Mouse (Mus musculus) kidney, postnatal 0 days (tissue): ENCODE data around the gene Bcan. TPM values are rescaled to one million over a fixed set of nuclear protein-coding genes. Genes with fewer than 3 reads are reported as not detected.

Experiments used
- ATAC-seq: fragments of 200-750 bp; cut with Nextera tagmentation; replicated peaks from 2 replicates; pipeline ENCODE4 v1.8.0; 2017; ENCODE audit warnings: low read depth, moderate number of reproducible peaks, moderate TSS enrichment, moderate library complexity; ENCODE audit not compliant: low FRiP score
- DNase-seq: peaks from one replicate; pipeline ENCODE4 v3.0.0-alpha.2; 2016; ENCODE audit warnings: low spot score
- H3K27ac ChIP-seq: fragments of 300-500 bp; sonication (generic); 2 replicates; pipeline ENCODE4 v1.5.1; 2014; ENCODE audit warnings: mild to moderate bottlenecking
- H3K27me3 ChIP-seq: fragments of 300-500 bp; sonication (generic); 2 replicates; pipeline ENCODE4 v1.6.1; 2014; ENCODE audit warnings: low read length, mixed read lengths; ENCODE audit not compliant: insufficient read depth
- H3K36me3 ChIP-seq: fragments of 300-500 bp; sonication (generic); 2 replicates; pipeline ENCODE4 v1.6.1; 2014; ENCODE audit warnings: low read length, mixed read lengths; ENCODE audit not compliant: insufficient read depth
- H3K4me1 ChIP-seq: fragments of 300-500 bp; sonication (generic); replicated peaks from 2 replicates; pipeline ENCODE4 v1.6.1; 2014; ENCODE audit warnings: antibody characterized with exemption, low read length, mixed read lengths; ENCODE audit not compliant: insufficient read depth
- H3K4me2 ChIP-seq: fragments of 300-500 bp; sonication (generic); 2 replicates; pipeline ENCODE4 v1.6.1; 2014; ENCODE audit warnings: mild to moderate bottlenecking, low read length, moderate library complexity, mixed read lengths
- H3K4me3 ChIP-seq: fragments of 300-500 bp; sonication (generic); replicated peaks from 2 replicates; pipeline ENCODE4 v1.5.1; 2014; ENCODE audit warnings: low read depth, low read length
- H3K9ac ChIP-seq: fragments of 300-500 bp; sonication (generic); 2 replicates; pipeline ENCODE4 v1.6.1; 2014; ENCODE audit warnings: low read depth, low read length
- H3K9me3 ChIP-seq: fragments of 300-500 bp; sonication (generic); replicated peaks from 2 replicates; pipeline ENCODE4 v1.6.1; 2016; ENCODE audit warnings: low read length, inconsistent platforms, mixed read lengths
- CTCF ChIP-seq: IDR thresholded peaks from 2 replicates; pipeline ENCODE4 v1.5.1; 2016; ENCODE audit warnings: antibody characterized with exemption, low read depth, mild to moderate bottlenecking, moderate library complexity
- WGBS: fragments of 180-500 bp; shearing (Covaris S2); extraction: QIAGEN DNeasy Blood & Tissue Kit; methylation state at CpG from one replicate; pipeline ENCODE4 v1.1.7; 2014; 5-methylcytosine and 5-hydroxymethylcytosine counted together
- polyA plus RNA-seq: library from polyadenylated mRNA; unstranded; fragments of >200 nt; fragmentation: Nextera tagmentation; extraction: Ambion mirVana; gene quantifications from 2 replicates; pipeline ENCODE4 v1.2.1, GENCODE M21; 2015

Bcan gene
- polyA plus RNA-seq, 1 experiment from 2014 or later = not detected

DNA sequence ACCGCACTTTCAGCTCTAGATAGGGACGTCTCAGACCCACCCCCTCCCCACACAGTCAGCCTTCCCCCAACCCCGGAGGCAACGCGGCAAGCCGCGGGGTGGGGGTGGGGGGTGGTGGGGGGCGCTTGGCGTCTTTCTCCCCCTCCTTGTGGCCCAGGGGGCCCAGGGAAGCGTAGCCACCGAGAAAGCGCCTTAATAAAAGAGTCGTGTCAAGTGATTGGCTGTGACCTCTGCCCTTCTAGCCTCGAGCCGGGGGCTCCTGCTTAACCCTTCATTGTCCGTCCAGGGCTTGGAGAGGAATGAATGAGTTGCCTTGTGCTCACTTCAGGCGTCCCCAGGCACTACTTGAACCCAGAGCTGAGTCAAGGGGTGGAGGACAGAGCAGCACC lies 52.2 kb downstream of the Bcan start:
- ATAC-seq (no peak), DNase-seq (no peak)
- H3K9me3 ChIP-seq = no peaks in the 10 kb centered on the region
- no peaks in the 10 kb centered on the region for H3K36me3 ChIP-seq
- TF ChIP-seq CTCF = no peak
- H3K27ac ChIP-seq = no peak overlapping the region
- peak overlapping the region; percentile 64 for H3K4me2 ChIP-seq
- WGBS = under 1% methylated on average over 14 of the region's 17 CpGs
- H3K9ac ChIP-seq = 0 out of 2 replicates have a peak overlapping the region, but pooled peaks have one; percentile 18
- peak overlapping the region; percentile 16 for H3K4me3 ChIP-seq
- H3K27me3 ChIP-seq = no peaks in the 10 kb centered on the region
- peaks cover 32% of the 10 kb centered on the region for H3K4me1 ChIP-seq

- TF ChIP-seq CTCF = no peak
- ATAC-seq (no peak), DNase-seq (peak; percentile 72)
- Histone ChIP-seq H3K4me2 (peak overlapping the region; percentile 64), H3K36me3 (peaks cover 5% of the 10 kb centered on the region), H3K4me3 (peak overlapping the region; percentile 16), H3K4me1 (peaks cover 32% of the 10 kb centered on the region), H3K9me3 (no peaks in the 10 kb centered on the region), H3K9ac (0 out of 2 replicates have a peak overlapping the region, but pooled peaks have one; percentile 18), H3K27ac (no peak overlapping the region), H3K27me3 (no peaks in the 10 kb centered on the region)
- 4% methylated on average over 26 of the region's 26 CpGs for WGBS
Measured at GRCm38 (mm10) chr3:87947056-87947810, 52.8 kb downstream of the Bcan start.

GRCm38 (mm10) chr3:87946541-87946860 lies 53.5 kb downstream of the Bcan start:
- no peak for ATAC-seq
- H3K36me3 ChIP-seq = peaks cover 8% of the 10 kb centered on the region

GRCm38 (mm10) chr3:87945781-87946540 lies 54.1 kb downstream of the Bcan start:
- Histone ChIP-seq H3K4me2 (no peak overlapping the region), H3K36me3 (peaks cover 13% of the 10 kb centered on the region), H3K9ac (no peak overlapping the region), H3K4me3 (no peak overlapping the region), H3K9me3 (no peaks in the 10 kb centered on the region), H3K27me3 (no peaks in the 10 kb centered on the region), H3K27ac (no peak overlapping the region), H3K4me1 (peaks cover 25% of the 10 kb centered on the region)
- TF ChIP-seq CTCF = no peak
- no peak for DNase-seq
- 44% methylated on average over 12 of the region's 12 CpGs for WGBS
- no peak for ATAC-seq

More at GRCm38 (mm10) chr3:87946541-87946860, 53.5 kb downstream of the Bcan start:
- no peak for DNase-seq
- Histone ChIP-seq H3K27me3 (no peaks in the 10 kb centered on the region), H3K9ac (no peak overlapping the region), H3K4me3 (no peak overlapping the region), H3K4me2 (no peak overlapping the region), H3K27ac (no peak overlapping the region), H3K4me1 (peaks cover 25% of the 10 kb centered on the region), H3K9me3 (no peaks in the 10 kb centered on the region)
- 50% methylated on average over 1 of the region's 1 CpGs for WGBS
- no peak for TF ChIP-seq CTCF

DNA sequence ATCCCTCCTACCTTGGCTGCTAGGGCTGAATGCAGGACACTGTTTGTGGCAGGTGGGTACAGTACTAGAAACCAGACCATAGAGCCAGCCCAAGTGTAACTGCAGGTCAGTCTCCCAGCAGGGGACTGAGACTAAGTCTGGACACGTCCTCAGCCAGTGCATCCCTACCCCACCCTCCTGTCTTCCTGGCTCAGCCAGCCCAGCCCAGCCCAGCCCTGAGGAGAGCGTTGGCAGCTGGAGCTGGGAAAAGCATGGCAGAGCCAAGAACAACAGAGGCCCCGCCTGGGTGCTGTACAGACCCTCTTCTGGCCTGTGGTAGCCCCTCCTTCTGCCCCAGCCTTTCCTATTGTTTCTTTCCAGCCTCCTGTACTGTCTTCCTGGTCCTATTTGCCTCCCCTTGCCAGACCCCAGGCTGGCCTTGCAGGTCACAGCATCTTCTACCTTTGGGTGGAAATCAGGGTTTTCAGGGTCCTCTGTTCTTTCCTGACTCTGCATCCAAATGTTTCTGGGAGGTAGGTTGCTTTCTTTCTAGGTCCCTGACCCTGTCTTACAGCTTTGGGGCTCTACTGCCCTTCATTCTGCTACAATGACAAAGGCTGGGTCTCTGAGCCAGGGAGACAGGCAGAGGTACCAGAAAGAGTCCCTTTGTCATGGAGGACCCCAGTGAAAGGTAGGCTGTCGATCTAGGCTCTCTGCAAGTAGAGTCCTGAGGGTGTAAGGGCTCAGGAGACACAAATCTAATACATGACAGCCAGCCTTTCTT lies 55.0 kb downstream of the Bcan start:
- H3K4me1 ChIP-seq = peaks cover 25% of the 10 kb centered on the region

GRCm38 (mm10) chr3:87943586-87943985 lies 56.4 kb downstream of the Bcan start:
- Histone ChIP-seq H3K4me3 (no peak overlapping the region), H3K4me2 (no peak overlapping the region), H3K27ac (no peak overlapping the region), H3K9me3 (no peaks in the 10 kb centered on the region), H3K9ac (no peak overlapping the region), H3K36me3 (peaks cover 35% of the 10 kb centered on the region), H3K27me3 (no peaks in the 10 kb centered on the region), H3K4me1 (peaks cover 19% of the 10 kb centered on the region)
- WGBS = 60% methylated on average over 7 of the region's 7 CpGs
- no peak for TF ChIP-seq CTCF
- ATAC-seq (no peak), DNase-seq (no peak)

More for the DNA sequence above, 55.0 kb downstream of the Bcan start:
- TF ChIP-seq CTCF = no peak
- ATAC-seq = no peak; the same call in 1 of the 2 replicates
- no peak overlapping the region for H3K4me3 ChIP-seq
- H3K36me3 ChIP-seq = peaks cover 21% of the 10 kb centered on the region
- DNase-seq = no peak
- H3K4me2 ChIP-seq = no peak overlapping the region
- H3K9me3 ChIP-seq = no peaks in the 10 kb centered on the region
- H3K9ac ChIP-seq = no peak overlapping the region
- H3K27ac ChIP-seq = no peak overlapping the region
- no peaks in the 10 kb centered on the region for H3K27me3 ChIP-seq
- WGBS = 17% methylated on average over 4 of the region's 4 CpGs
